Mouse (Mus musculus) adrenal gland, postnatal 36 days (tissue): ENCODE results near the gene Ggct. TPM values are rescaled to one million over a fixed set of nuclear protein-coding genes. Genes with fewer than 3 reads are reported as not detected.

Experiments used
- DNase-seq, 2 experiments: peaks; one replicate each; pipeline ENCODE4 v3.0.0; 2021; ENCODE audit warnings: mixed read lengths in 1 of 2
- long read RNA-seq, 2 experiments: library from polyadenylated mRNA; stranded (forward); transcript quantifications; one replicate each; pipeline ENCODE4 v2.0.0; 2021; ENCODE audit warnings: borderline sequencing depth in 2 of 2
- total RNA-seq, 2 experiments: library from RNA; stranded (reverse); gene quantifications; 2 replicates each; pipeline ENCODE4 v1.2.3; 2021

Ggct gene
- 1 to 10 TPM; 4.7 to 9.5 TPM for total RNA-seq
- long read RNA-seq, experiment 1, partial matches to known transcripts, result 0 of 3 reads
- long read RNA-seq, experiment 1, other reads (novel, unspliced or antisense), result 0 of 3 reads
- long read RNA-seq, experiment 2, result 0 reads

DNA sequence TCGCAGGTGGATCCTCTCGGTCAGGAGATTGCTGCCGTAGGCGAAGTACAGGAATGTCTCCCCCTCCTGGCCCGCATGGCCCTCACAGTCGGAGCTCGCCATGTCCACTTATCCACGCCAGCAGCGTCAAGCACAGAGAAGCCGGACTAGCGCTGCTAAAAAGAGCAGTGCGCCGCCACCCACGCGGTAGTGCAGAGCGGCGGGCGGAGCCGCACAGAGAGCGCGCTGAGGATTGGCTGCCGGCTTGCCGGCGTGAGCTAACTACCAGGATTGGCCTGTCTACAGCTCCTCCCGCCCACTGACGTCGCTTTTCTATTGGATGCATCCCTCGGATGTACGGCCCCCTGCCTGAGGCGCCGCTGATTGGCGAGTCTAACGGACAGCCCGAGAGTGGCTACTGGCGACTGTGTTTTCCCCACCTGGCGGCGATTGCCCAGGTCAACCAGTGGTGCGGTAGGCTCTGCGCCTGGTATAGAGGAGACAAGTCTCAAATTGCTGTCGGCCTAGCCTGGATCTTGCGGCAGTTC, at the start of gene Ggct:
Ggct (minus strand) TSS at position 217 of the 527 bp plus-strand sequence.
- peak; percentile 96 to 97 for DNase-seq

DNA sequence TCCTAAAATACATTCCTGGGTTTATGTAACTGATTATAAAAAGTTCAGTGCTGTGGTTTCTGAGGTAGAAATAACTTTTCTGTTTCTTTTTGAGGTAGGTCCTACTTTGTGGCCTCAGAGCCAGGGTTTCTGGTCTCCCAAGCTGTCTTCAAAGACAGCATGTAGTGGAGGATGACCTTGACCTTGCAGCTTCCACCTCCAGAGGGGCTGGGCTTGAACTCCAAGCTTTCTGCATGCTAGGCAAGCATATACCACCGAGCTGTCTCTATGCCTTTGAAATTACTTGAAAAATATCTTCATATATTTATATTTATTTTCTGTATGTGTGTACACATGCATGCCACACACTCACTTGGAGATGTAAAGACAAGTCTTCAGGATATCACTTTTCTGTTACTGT, 47.3 kb upstream of the Ggct start:
- DNase-seq, result no peak

DNA sequence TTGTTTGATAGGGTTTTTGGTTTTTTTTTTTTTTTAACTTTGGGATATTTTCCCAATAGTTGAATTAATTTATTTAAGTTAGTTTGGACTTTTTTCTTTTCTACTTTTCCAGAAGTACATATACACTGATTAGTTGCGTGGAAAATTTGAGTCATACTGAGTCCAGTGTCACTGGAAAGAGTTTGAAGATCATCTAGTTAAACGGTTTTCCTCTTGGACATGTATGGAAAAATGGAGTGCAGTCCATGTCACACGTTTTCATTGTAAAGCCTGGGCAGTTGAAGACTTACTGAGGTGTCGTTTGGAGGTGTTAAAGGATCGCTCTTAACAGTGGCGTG, 46.7 kb upstream of the Ggct start:
- no peak for DNase-seq

DNA sequence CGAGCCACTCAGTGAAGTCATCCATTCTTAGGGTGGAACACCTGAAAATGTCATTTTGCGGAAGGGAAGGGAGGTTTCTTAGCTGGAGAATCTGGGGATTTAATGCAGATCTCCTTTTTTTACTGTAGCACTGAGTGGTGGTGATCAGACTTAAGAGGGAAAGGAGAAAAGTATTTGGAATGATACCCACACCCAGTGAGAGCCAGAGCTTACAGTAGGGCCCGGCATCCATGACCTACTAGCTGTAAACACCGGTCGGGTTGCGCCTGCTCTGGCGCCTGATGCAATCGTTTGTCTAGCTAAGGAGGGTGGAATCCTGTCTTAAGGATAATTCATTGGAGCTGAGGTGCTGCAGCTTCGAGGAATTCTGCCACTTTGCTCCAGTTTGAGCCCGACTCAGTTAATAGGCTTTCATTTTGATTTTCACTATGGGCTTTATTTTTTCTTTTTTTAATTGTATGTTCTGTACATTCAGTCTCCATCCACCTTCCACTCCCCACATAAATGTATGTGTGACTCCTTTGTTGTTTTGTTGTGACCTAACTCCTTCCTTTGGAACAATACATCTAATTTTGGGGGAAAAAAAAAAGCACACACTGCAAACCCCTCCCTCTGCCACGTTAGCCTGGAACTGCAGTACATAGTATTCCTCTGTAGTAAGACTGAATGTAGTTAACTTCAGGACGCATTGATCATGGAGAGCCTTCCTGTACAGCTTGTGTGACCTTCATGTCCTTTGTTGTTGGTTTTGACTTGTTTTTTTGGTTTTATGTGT, 46.1 kb upstream of the Ggct start:
- peak; percentile 17 to 33 for DNase-seq

DNA sequence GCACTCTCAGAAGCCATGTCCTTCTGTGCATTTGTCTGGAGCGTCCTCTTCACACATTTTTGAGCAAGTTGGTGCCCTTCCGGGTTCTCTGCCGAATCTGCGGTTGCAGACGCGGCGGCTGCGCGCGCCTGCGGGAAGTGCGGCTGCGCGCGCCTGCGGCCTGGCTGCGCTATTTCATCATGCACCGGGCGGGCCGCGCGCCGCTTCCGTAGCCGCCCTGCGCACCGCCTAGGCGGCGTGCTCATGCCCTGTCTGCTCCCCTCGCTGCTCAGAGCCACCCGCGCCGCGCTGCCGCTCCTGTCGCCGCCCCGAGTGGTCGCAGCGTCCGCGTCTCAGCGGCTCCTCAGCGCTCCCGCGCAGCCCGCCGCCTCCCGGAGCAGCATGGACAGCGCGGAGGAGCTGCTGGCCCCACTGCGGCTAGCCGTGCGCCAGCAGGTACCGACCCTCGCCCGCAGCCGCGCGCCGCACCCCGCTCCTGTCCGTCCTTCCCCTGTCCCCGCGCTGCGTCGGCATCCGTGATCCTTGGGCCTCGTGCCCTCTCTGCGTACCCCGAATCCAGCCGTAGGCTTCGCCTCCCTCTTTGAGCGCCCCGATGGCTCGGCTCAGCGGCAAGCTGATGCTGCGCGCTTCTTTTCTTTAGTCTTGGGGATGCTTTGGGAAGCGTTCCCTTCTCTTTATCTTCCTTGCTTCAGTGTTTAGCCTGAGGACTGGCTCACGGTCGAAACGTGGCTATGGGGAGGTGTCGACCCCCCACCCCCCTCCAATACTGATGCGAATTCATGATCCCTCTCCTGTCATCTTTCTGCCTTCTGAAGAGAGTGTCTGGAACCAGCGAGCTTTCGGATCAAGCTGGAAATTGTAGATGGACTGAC, 45.3 kb upstream of the Ggct start, which contains the start of gene Gars:
Gars (plus strand) TSS at position 209 of the 872 bp plus-strand sequence.
- DNase-seq, result peak; percentile 89 to 93

DNA sequence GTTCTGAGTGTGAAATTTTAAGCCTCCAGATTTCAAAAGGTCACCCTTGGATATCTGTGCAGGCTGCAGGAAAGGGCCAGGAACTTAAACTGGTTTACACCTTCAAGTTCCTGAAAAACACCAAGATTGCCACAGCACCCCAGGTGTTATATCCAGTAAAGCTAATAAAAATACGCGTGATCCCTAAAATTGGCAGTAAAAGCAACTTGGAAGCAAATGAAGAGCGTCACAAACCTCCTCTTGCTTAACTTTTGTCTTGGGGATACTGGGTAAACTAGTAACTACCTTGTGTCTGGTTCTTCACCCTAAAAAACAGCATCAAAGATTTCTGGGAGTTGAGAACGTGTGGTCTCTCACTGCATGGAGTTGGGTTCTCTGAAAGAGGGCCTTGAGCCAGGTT, 44.0 kb upstream of the Ggct start:
- DNase-seq, result no peak

DNA sequence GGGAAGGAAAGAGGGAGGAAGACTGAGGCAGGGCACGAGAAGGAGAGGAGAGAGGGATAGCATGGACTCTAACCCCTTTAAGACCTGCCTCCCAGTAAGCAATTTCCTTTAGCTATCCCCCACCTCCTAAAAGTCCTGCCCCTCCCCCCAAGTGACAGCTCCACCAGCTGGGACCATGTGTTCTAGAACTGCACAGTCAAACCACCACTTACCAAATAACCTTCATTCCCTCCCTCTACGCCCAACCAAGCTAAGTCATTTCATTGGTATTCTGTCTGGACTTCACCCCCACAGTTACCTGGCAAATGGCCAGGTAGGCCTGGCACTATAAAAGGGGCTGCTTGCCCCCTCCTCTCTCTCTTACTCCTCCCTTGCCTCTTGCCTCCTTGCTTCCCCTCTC, 34.9 kb upstream of the Ggct start:
- no peak for DNase-seq

DNA sequence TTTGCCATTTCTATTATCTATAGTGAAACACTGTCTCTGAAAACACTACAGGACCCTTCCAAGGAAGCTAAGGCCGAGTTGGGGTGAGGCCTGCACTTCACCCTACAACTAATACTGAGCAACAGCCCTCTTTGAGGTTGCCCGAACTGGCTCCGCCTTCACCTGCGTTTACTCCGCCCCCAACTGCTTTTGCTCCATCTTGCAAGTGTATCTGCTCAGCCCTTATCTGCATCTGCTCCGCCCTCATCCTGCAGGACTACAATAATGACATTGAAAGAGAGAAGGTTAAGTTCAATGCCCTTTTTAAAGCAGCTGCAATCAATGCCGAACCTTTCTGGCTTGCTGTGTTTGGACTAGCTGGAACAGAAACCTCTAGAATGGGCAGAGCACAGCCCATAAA, 29.1 kb upstream of the Ggct start:
- no peak for DNase-seq

DNA sequence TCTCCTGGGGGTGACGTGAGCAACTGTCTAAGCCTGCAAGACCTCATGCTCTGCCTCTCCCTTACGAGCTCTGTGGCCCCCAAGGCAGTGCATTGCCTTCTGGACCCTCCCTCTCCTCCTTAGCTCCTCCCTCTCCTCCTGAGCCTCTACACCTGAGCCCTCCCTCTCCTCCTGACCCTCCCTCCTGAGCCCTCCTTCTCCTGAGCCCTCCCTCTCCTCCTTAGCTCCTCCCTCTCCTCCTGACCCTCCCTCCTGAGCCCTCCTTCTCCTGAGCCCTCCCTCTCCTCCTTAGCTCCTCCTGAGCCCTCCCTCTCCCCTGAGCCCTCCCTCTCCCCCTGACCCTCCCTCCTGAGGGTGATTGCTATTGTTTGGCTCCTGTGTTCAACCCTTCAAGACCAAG, 25.7 kb upstream of the Ggct start:
- no peak for DNase-seq

DNA sequence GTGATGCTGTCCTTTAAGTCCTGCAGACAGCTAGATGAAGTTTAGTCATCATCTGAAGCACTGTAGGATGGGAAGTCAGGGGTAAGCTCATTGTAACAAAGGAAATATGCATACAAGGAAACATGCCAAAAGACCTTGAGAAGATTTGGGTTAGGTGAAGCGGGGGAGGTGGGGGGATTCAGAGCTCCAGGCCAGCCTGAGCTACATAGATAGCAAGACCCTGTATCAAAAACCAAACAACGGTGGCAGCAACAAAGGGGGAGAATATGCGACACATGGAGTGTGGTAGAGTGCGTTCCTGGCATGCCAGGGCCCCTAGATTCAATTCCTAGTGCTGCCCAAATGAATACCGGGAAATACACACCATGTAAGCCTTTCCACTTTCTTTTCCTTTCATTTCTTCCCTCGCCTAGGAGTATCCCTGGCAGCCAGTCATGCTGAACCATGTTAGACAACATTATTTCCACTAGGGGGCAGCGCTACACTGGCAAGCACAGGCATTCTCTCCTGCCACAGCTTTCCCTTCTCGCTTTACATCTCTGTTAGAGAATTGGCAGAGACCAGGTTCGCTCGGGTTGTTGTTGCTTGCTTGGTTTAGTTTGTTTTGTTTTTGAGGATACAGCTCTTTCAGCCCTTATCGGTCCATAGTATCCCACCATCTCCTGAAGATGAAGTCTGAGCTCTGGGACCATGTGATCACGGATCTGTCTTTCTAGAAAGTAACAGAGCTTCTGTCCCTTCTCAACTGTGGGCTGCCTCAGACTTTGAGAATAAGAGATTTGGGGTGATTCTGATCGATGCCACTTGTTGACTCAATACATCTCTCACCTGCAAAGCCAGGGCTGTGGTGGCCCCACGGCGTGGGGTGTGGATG, 24.2 kb upstream of the Ggct start:
- peak; percentile 57 to 76 for DNase-seq

DNA sequence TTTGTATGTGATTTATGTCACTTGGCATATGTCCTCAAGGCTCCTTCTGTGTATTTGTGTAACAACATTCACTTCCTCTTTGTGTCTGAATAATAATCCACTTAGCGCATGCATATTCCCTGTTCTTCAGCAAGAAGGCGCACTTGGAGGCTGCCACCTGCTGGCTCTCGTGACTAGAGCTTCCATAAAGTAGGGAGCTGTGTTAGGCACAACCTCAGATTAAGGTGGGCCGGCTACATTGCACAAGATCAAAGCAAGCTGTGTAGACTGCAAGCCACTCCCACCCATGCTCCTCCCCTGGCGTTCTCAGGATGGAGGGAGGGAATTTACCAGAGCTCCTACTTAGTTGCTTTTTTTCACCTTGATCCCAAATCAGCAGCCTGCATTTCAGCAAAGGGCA, 23.5 kb upstream of the Ggct start:
- peak; percentile 65 to 70 for DNase-seq

DNA sequence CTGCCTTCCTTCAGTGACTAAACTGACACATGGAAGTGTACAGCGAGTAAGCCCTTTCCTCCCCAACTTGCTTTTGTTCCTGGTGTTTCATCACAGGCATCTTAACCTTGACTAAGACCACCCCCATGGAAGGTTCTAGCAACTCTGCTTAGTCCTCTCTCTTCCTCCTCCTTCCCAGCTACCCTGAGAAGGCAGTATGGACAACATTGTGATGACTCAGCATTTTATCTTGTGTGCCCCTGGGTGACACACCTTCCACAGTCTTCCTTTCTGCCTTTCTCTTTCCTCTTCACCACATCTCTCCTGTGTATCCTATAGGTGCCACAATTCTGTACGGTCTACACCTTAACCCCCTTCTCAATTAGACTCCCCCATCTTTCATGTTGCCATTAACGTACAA, 21.4 kb upstream of the Ggct start:
- DNase-seq, result no peak

DNA sequence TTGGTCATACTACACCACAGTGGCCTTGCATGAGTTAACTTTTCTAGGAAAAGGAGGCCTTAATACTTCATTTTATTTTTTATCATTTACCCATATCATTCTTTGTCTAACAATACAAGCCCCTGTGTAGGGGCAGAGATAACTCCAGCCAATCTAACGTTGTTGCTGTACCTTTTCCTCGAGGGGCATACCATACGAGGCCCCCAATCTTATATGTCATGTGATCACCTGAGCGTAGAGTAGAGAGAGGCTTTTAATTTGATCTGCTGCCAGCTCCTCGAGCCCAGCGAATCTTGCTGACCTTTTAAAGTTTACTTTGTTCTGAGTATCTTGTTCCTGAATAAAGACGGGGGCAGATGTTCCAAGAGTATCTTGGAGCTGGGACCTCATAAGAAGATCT, 19.8 kb upstream of the Ggct start:
- peak in 1 of 2 experiments; percentile 9 for DNase-seq

DNA sequence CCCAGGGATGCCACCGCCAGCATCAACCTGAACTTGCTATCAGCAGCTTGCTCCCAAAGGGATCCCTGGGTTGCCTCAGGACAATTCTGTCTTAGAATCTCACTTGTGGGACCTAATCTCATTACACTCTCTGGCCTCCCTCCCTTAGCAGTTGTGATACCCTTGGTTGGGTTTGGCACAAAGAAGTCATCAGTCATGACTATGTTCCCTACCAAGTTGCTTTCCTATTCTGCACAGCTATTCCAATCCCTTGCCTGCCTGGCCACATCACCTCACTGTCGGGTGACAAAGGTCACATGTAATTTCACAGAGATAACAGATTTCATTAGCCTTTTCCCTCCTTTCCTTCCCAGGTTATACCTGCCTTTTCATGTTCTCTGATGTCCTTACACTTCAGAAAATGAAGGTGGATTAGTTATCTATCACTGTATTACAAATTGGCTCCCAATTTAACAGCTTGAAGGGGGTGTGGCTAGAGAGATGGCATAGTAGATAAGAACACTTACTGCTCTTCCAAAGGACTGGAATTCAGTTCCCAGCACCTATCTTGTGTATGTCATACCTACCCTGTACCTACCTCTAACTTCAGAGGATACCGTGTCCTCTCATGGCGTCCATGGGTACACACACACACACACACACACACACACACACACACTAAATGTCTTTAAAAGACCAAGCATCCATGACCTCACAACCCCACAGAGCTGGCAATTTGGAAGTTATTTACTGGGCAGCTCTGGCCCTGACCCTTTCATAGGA, 17.8 kb upstream of the Ggct start:
- DNase-seq, result no peak

DNA sequence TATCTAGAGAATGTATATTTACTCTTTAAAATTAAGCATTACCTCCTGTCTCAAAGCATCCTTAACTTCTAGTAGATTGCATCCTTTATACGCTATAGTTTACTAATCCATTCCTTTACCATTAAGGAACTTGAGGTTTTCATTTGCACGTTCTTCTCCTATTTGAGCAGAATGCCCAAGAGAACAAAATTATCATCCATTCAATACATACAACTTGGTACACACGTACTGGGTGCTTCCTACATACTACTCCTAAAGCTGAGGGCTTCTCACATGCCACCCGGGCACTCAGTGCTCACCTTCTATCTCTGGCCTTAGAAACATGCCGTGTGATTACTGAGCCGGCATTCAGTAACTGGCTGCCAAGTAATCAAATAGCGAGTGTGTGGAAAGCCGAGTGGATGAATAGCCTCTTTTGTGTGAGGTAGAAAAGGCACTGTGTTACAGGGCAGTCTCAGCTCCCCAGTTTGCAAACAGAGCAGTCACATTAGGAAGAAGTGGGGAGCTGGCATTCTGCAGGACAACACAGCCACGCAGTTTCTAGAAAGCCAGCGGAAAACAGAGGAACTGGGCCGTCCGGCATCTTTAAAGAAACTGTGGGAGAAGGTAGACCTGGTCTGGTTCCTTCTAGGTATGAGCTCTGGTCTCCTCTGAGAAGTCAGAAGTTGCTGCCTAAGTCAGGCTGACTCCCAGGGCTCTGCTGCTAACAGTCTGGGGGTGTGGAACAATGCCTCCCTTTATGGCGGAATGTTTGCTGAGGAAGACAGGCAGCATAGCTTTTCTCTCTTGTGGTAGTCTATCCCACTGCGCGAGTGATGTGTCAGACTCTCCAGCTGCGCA, 16.9 kb upstream of the Ggct start:
- DNase-seq, result no peak

DNA sequence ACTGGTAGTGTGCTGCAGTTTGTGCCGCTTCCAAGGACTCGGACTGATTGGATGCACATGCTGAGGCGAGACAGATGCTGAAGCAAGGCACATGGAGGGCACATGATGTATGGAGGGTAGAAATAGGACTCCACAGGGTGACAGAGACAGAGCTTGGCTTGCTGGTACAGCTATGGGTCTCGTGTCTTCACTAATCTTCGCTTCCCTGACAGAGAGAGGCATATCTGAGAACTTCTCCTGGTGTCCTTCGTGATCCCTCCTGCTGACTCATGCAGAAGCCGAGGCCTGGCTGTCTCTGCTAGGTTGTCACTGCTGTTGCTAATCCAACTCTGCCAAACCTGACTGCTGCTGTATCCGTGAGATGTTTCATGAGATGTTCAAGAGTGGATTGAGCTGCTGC, 15.7 kb upstream of the Ggct start:
- DNase-seq, result peak; percentile 17 to 37

DNA sequence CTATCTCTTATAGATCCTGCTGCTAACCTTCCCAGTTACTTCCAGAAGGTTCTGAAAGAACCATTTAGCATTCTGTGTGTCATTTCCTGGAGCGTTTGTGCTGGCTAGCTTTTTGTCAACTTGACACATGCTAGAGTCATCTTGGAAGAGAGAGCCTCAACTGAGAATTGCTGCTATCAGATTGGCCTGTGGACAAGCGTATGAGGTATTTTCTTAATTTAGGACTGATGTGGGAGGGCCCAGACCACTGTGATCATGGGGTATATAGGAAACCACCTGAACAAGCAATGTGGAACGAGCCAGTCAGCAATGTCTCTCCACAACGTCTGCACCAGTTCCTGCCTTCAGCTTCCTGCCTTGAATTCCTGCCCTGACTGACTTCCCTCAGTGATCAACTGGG, 10.8 kb upstream of the Ggct start:
- DNase-seq, result no peak

DNA sequence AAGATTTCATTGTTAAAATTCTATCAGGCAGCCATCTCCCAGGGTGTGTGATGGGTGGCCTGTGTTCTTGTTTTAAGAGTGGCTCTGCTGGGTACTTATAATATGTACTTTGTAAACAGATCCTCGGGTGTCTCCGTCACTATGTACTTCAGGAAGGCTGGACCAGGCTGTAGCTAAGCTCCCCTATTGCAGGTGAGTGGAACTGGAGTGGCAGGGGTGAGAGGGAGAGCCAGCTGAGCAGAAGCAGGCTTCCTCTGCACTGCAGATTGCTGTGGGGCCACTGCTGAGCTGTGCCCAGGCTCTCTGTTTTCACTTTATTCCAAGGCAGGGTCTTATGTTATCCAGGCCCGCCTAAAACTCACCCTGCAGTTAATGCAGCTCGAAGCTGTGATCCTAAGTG, 9.7 kb upstream of the Ggct start:
- no peak for DNase-seq

DNA sequence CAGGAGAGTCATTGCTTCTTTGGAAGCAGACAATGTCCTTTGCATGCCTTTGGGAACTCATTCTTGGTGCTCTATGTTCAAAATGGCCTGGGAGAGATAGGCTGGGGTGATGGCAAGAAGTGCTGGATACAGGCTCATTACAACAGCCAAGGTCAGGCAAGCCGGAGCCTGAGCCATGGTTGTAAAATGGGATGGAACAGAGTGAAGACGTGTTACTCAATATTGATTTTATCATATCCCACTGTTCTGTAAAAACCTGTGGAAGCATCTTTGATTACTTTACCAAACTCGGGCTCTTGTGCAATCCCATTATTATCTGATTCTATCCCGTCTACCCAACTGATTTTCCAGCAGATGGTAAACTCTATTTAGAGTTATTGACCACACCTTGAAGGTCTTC, 8.6 kb upstream of the Ggct start:
- DNase-seq, result no peak

DNA sequence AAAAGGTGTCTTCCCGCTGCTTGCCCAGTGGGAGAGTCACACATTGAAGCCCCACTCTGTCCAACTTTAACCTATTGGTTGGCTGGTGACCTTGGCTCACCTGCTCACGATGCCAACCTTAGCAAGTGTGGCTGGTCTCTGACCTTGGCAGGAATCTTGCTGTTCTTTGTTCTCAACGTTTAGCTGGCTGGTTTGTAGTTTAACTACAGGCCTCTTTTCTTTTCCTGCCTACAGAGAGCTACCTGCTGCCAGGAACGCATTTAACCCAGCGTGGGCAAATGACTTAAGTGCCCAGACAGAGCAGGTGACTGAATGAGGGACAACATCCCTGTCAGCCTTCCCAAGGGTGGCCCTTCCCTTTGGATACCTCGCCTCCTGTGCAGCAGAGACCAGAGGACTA, 5.0 kb upstream of the Ggct start:
- DNase-seq, result no peak
